Mouse (Mus musculus): Measurements from ENCODE around the gene Ccnc. TPM values are rescaled to one million over a fixed set of nuclear protein-coding genes. Genes with fewer than 3 reads are reported as not detected.

The Ccnc gene
- polyA plus RNA-seq, 1 experiment from 2014 or later = 68.9 TPM

- no peak overlapping the region for H3K4me3 ChIP-seq
- no peak overlapping the region for H3K9ac ChIP-seq (replicated peaks)
- H3K9me3 ChIP-seq = no peaks in the 10 kb centered on the region
- peaks cover 48% of the 10 kb centered on the region for H3K36me3 ChIP-seq
- no peak overlapping the region for H3K4me2 ChIP-seq (replicated peaks)
- 96% methylated on average over 12 of the region's 12 CpGs for WGBS
- no peak for ATAC-seq (ENCODE audit: low FRiP score, low read depth)
- no peaks in the 10 kb centered on the region for H3K27me3 ChIP-seq
- peaks cover 5% of the 10 kb centered on the region for H3K4me1 ChIP-seq
- no peak overlapping the region for H3K27ac ChIP-seq (replicated peaks)
Observed at GRCm38 (mm10) chr4:21780816-21781726, 53.6 kb downstream of the Ccnc start.

- Histone ChIP-seq H3K36me3 (peaks cover 63% of the 10 kb centered on the region), H3K9me3 (no peaks in the 10 kb centered on the region)
Observed at GRCm38 (mm10) chr4:21786268-21786667, 58.8 kb downstream of the Ccnc start.

GRCm38 (mm10) chr4:21788903-21789302 is 61.4 kb downstream of the Ccnc start:
- H3K27me3 ChIP-seq = no peaks in the 10 kb centered on the region
- no peaks in the 10 kb centered on the region for H3K4me1 ChIP-seq
- no peaks in the 10 kb centered on the region for H3K9me3 ChIP-seq
- ATAC-seq (ENCODE audit: low FRiP score, low read depth) = no peak
- no peak overlapping the region for H3K4me2 ChIP-seq (replicated peaks)
- WGBS = 81% methylated on average over 6 of the region's 6 CpGs
- no peak overlapping the region for H3K4me3 ChIP-seq
- peaks cover 43% of the 10 kb centered on the region for H3K36me3 ChIP-seq
- H3K27ac ChIP-seq (replicated peaks) = no peak overlapping the region
- H3K9ac ChIP-seq (replicated peaks) = no peak overlapping the region

More at GRCm38 (mm10) chr4:21786268-21786667, 58.8 kb downstream of the Ccnc start:
- Histone ChIP-seq H3K9ac (replicated peaks) (no peak overlapping the region), H3K4me1 (no peaks in the 10 kb centered on the region), H3K4me3 (no peak overlapping the region), H3K27me3 (no peaks in the 10 kb centered on the region), H3K27ac (replicated peaks) (no peak overlapping the region), H3K4me2 (replicated peaks) (no peak overlapping the region)
- WGBS = 93% methylated on average over 12 of the region's 12 CpGs
- ATAC-seq (ENCODE audit: low FRiP score, low read depth) = no peak

- Histone ChIP-seq H3K4me2 (replicated peaks) (no peak overlapping the region), H3K9ac (replicated peaks) (no peak overlapping the region), H3K4me1 (no peaks in the 10 kb centered on the region), H3K9me3 (no peaks in the 10 kb centered on the region), H3K36me3 (peaks cover 34% of the 10 kb centered on the region), H3K27ac (replicated peaks) (no peak overlapping the region), H3K4me3 (no peak overlapping the region), H3K27me3 (no peaks in the 10 kb centered on the region)
- WGBS = 95% methylated on average over 4 of the region's 4 CpGs
- ATAC-seq (ENCODE audit: low FRiP score, low read depth) = no peak
Observed at GRCm38 (mm10) chr4:21789836-21790235, 62.3 kb downstream of the Ccnc start.

GRCm38 (mm10) chr4:21793631-21794030 is 66.1 kb downstream of the Ccnc start:
- H3K4me2 ChIP-seq (replicated peaks) = no peak overlapping the region
- ATAC-seq (ENCODE audit: low FRiP score, low read depth) = no peak
- H3K4me3 ChIP-seq = no peak overlapping the region
- WGBS = 85% methylated on average over 3 of the region's 3 CpGs
- H3K27ac ChIP-seq (replicated peaks) = no peak overlapping the region
- H3K4me1 ChIP-seq = no peaks in the 10 kb centered on the region
- no peaks in the 10 kb centered on the region for H3K27me3 ChIP-seq
- H3K9ac ChIP-seq (replicated peaks) = no peak overlapping the region
- H3K9me3 ChIP-seq = no peaks in the 10 kb centered on the region
- peaks cover 14% of the 10 kb centered on the region for H3K36me3 ChIP-seq

- ATAC-seq (ENCODE audit: low FRiP score, low read depth) = no peak
- H3K9me3 ChIP-seq = no peaks in the 10 kb centered on the region
- H3K4me2 ChIP-seq (replicated peaks) = no peak overlapping the region
- H3K36me3 ChIP-seq = peaks cover 54% of the 10 kb centered on the region
- no peaks in the 10 kb centered on the region for H3K27me3 ChIP-seq
- H3K27ac ChIP-seq (replicated peaks) = no peak overlapping the region
- H3K4me1 ChIP-seq = no peaks in the 10 kb centered on the region
- WGBS = 97% methylated on average over 1 of the region's 1 CpGs
- no peak overlapping the region for H3K9ac ChIP-seq (replicated peaks)
- H3K4me3 ChIP-seq = no peak overlapping the region
Observed at GRCm38 (mm10) chr4:21801013-21801412, 73.5 kb downstream of the Ccnc start.

- Histone ChIP-seq H3K4me1 (no peaks in the 10 kb centered on the region), H3K4me3 (no peak overlapping the region), H3K4me2 (replicated peaks) (no peak overlapping the region), H3K27me3 (no peaks in the 10 kb centered on the region), H3K9ac (replicated peaks) (no peak overlapping the region), H3K36me3 (peaks cover 54% of the 10 kb centered on the region), H3K9me3 (no peaks in the 10 kb centered on the region), H3K27ac (replicated peaks) (no peak overlapping the region)
- no peak for ATAC-seq (ENCODE audit: low FRiP score, low read depth)
- 92% methylated on average over 2 of the region's 2 CpGs for WGBS
Observed at GRCm38 (mm10) chr4:21801620-21802019, 74.1 kb downstream of the Ccnc start.

- H3K27ac ChIP-seq (replicated peaks) = no peak overlapping the region
- 50% methylated on average over 5 of the region's 5 CpGs for WGBS
- peaks cover 39% of the 10 kb centered on the region for H3K36me3 ChIP-seq
- no peaks in the 10 kb centered on the region for H3K4me1 ChIP-seq
- no peaks in the 10 kb centered on the region for H3K9me3 ChIP-seq
- no peak overlapping the region for H3K4me3 ChIP-seq
- no peak overlapping the region for H3K4me2 ChIP-seq (replicated peaks)
- no peaks in the 10 kb centered on the region for H3K27me3 ChIP-seq
- H3K9ac ChIP-seq (replicated peaks) = no peak overlapping the region
- 0 out of 2 replicates have a peak, but pooled peaks have one; percentile 44 for ATAC-seq (ENCODE audit: low FRiP score, low read depth)
Observed at GRCm38 (mm10) chr4:21807204-21807603, 79.7 kb downstream of the Ccnc start.

Other genes starting within 250 kb of the Ccnc start
- 0.17 and 1.4 TPM in 2 replicates for gene Prdm13, start 41.7 kb upstream of the Ccnc start, polyA plus RNA-seq (2016; fragmentation: Nextera tagmentation; extraction: Ambion mirVana)
- 9.5 and 10.9 TPM in 2 replicates for gene Usp45, start 39.5 kb downstream of the Ccnc start, polyA plus RNA-seq (2016; fragmentation: Nextera tagmentation; extraction: Ambion mirVana)
- gene Tstd3, start 39.5 kb downstream of the Ccnc start, polyA plus RNA-seq (2016; fragmentation: Nextera tagmentation; extraction: Ambion mirVana) = 28.1 and 28.5 TPM in 2 replicates
- gene Pnisr, start 119.9 kb downstream of the Ccnc start, polyA plus RNA-seq (2016; fragmentation: Nextera tagmentation; extraction: Ambion mirVana) = 222 and 251 TPM in 2 replicates
- 10.8 and 10.9 TPM in 2 replicates for gene Coq3, start 152.0 kb downstream of the Ccnc start, polyA plus RNA-seq (2016; fragmentation: Nextera tagmentation; extraction: Ambion mirVana)
- 24.9 and 30.5 TPM in 2 replicates for gene Faxc, start 203.6 kb downstream of the Ccnc start, polyA plus RNA-seq (2016; fragmentation: Nextera tagmentation; extraction: Ambion mirVana)

Data from midbrain, embryonic 12.5 days (tissue).